Mouse (Mus musculus) lung, adult 2 months (tissue): ENCODE data around the gene Slc5a4b.

Experiments used
- CTCF ChIP-seq: fragments of 200-500 bp; IDR thresholded peaks from 2 replicates; pipeline ENCODE4 v1.5.1; 2011; ENCODE audit warnings: mild to moderate bottlenecking, low read length, control low read depth; ENCODE audit not compliant: insufficient read depth
- POLR2A ChIP-seq: fragments of 200-500 bp; IDR thresholded peaks from 2 replicates; pipeline ENCODE4 v1.6.1; 2011; ENCODE audit warnings: low read depth, mild to moderate bottlenecking, control low read depth, low read length, borderline replicate concordance; ENCODE audit errors: extremely low read depth

DNA sequence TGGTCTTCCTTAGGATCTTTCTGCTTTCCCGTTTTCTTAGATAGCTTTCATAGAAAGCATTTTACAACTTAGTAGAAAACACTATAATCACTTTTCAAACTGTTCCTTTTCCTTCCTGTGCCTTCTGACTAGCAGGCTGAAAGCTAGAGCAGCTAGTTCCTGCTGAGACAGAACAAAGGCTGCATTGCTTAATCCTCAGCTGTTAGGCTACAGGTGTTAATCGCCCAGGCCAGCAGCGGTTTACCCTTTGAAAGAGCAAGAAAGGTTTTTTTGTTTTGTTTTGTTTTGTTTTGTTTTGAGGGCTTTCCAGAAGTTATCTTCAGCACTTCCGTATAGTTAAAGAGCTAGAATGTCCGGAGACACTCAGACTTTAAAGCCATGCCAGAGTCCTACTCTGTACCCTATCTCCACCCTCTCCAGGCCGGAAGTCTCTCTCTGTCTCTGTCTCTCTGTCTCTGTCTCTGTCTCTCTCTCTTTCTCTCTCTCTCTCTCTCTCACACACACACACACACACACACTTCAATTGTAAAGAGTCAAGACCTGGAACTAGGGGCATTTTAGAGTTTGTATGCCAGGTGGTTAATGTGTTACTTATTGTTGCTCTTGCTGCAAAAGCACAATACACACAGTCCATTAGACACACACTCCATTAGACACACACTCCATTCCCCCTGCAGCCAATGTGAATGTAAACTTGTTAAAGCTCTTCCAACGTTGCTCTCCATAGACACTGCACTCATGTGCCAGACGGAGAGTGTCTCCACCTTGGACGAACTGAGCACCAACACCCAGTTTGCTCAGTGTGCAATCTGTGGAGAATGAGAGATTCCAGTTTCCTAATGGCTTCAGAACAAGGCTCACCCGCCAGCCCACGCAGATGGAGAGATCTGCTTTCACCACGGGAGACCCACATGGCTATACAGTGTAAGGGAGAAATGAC is 42.8 kb downstream of the Slc5a4b start:
- TF ChIP-seq POLR2A, result no peak
- no peak for TF ChIP-seq CTCF
